Mouse (Mus musculus) neural tube, embryonic 13.5 days (tissue): Measurements from ENCODE around the gene Plxna2. TPM values are rescaled to one million over a fixed set of nuclear protein-coding genes. Genes with fewer than 3 reads are reported as not detected.

Experiments used
- ATAC-seq: fragments of 200-750 bp; cut with Nextera tagmentation; 2 replicates; pipeline ENCODE4 v1.8.0; 2017; ENCODE audit warnings: low read depth, mild to moderate bottlenecking, moderate TSS enrichment, moderate library complexity
- H3K27ac ChIP-seq: fragments of 300-500 bp; sonication (generic); replicated peaks from 2 replicates; pipeline ENCODE4 v1.5.1; 2015; ENCODE audit warnings: moderate library complexity, mild to moderate bottlenecking, inconsistent platforms
- H3K27me3 ChIP-seq: fragments of 300-500 bp; sonication (generic); 2 replicates; pipeline ENCODE4 v1.6.1; 2015; ENCODE audit warnings: mild to moderate bottlenecking, inconsistent platforms
- H3K36me3 ChIP-seq: fragments of 300-500 bp; sonication (generic); 2 replicates; pipeline ENCODE4 v1.6.1; 2015; ENCODE audit warnings: mild to moderate bottlenecking, inconsistent platforms
- H3K4me1 ChIP-seq: fragments of 300-500 bp; sonication (generic); replicated peaks from 2 replicates; pipeline ENCODE4 v1.6.1; 2015; ENCODE audit warnings: inconsistent platforms
- H3K4me2 ChIP-seq: fragments of 300-500 bp; sonication (generic); 2 replicates; pipeline ENCODE4 v1.6.1; 2015; ENCODE audit warnings: inconsistent platforms, mild to moderate bottlenecking, moderate library complexity
- H3K4me3 ChIP-seq: fragments of 300-500 bp; sonication (generic); 2 replicates; pipeline ENCODE4 v1.5.1; 2015; ENCODE audit warnings: mild to moderate bottlenecking, inconsistent platforms
- H3K9ac ChIP-seq: fragments of 300-500 bp; sonication (generic); 2 replicates; pipeline ENCODE4 v1.6.1; 2015; ENCODE audit warnings: moderate library complexity, mild to moderate bottlenecking, inconsistent platforms
- H3K9me3 ChIP-seq: fragments of 300-500 bp; sonication (generic); 2 replicates; pipeline ENCODE4 v1.6.1; 2016; ENCODE audit warnings: inconsistent platforms
- WGBS: fragments of 180-500 bp; shearing (Covaris S2); methylation state at CpG from one replicate; pipeline ENCODE4 v1.1.7; 2015; 5-methylcytosine and 5-hydroxymethylcytosine counted together
- microRNA-seq: library from miRNA; unstranded; fragments of <30 nt; microRNA quantifications from one replicate; pipeline ENCODE4, GENCODE M21; 2016
- polyA plus RNA-seq: library from polyadenylated mRNA; unstranded; fragments of >200 nt; fragmentation: Nextera tagmentation; extraction: Ambion mirVana; gene quantifications from 2 replicates; pipeline ENCODE4 v1.2.1, GENCODE M21; 2015

Gene Plxna2
- polyA plus RNA-seq, 1 experiment from 2014 or later: 42.6 TPM

DNA sequence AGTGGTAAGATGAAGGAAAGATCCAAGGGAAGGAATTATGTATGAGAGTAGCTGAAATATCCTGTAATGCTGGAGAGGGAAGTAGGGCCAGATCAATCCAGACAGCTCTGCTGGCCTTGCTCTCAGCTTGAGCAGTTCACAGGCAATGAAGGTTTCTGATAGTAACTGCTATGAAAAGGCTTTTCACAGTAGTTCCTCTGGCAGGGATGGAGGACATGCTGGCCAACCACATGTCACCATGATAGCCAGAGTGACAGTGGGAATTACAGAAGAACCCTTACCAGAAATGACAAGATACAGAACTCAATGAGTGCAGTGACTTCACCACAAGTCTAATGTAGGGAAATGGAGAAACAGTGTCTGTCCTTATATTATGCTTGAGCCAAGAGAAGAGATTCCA, 210.3 kb downstream of the Plxna2 start:
- Histone ChIP-seq H3K27me3 (no peaks in the 10 kb centered on the region), H3K4me1 (peaks cover 6% of the 10 kb centered on the region; the same call in 1 of the 2 replicates), H3K4me2 (no peak overlapping the region), H3K9ac (no peak overlapping the region), H3K36me3 (no peaks in the 10 kb centered on the region), H3K4me3 (no peak overlapping the region), H3K27ac (no peak overlapping the region), H3K9me3 (no peaks in the 10 kb centered on the region)
- no peak for ATAC-seq

- ATAC-seq: no peak
- H3K4me3 ChIP-seq: no peak overlapping the region
- H3K4me1 ChIP-seq: no peaks in the 10 kb centered on the region
- no peak overlapping the region for H3K27ac ChIP-seq
- H3K9me3 ChIP-seq: no peaks in the 10 kb centered on the region
- H3K4me2 ChIP-seq: no peak overlapping the region
- H3K36me3 ChIP-seq: no peaks in the 10 kb centered on the region
- H3K27me3 ChIP-seq: no peaks in the 10 kb centered on the region
- no peak overlapping the region for H3K9ac ChIP-seq
These were observed 217.2 kb downstream of the Plxna2 start for GRCm38 (mm10) chr1:194835238-194835637.

DNA sequence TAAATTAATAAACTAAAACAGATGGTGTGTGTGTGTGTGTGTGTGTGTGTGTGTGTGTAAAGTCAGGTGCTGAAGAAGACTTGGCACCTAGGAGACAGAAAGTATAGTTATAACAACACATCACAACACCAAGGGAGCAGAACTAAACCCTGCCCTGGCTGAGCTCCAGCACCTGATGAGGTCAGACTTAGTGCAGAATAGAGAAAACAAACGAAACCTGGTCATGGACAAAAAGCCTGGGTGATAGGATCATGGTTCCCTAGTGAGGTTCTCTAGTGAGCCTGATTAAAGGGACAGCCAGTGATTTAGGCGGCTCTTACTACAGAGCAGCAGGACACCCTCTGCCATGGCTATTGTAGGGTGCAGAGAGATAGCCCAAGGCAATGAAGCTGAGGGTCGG, 218.2 kb downstream of the Plxna2 start:
- WGBS: 67% methylated on average over 3 of the region's 3 CpGs
- no peaks in the 10 kb centered on the region for H3K36me3 ChIP-seq
- ATAC-seq: no peak
- no peak overlapping the region for H3K4me2 ChIP-seq
- no peaks in the 10 kb centered on the region for H3K4me1 ChIP-seq
- H3K4me3 ChIP-seq: no peak overlapping the region
- no peaks in the 10 kb centered on the region for H3K9me3 ChIP-seq
- H3K9ac ChIP-seq: no peak overlapping the region
- H3K27ac ChIP-seq: no peak overlapping the region
- H3K27me3 ChIP-seq: no peaks in the 10 kb centered on the region

DNA sequence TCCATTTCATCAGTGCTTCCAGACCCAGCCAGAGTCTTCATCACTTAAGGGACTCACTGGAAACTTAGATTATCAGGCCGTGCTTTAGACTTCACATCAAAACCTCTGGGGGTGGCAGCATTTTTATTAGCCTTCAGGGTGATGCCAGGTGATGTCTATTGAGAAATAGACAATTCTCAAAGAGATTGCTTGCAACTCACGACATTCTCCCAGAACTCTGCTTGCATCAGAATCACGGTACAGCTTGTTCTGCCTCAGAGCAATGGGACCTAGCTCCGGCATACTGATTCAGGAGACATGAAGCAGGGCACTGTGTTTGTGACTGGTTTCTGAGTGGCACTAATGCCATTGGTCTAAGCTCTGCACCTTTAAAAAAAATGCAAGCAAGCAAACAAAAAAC, 218.7 kb downstream of the Plxna2 start:
- Histone ChIP-seq H3K4me1 (no peaks in the 10 kb centered on the region), H3K9me3 (no peaks in the 10 kb centered on the region), H3K4me2 (no peak overlapping the region), H3K36me3 (no peaks in the 10 kb centered on the region), H3K27me3 (no peaks in the 10 kb centered on the region), H3K4me3 (no peak overlapping the region), H3K27ac (no peak overlapping the region), H3K9ac (no peak overlapping the region)
- no peak for ATAC-seq
- 91% methylated on average over 4 of the region's 4 CpGs for WGBS

- Histone ChIP-seq H3K27me3 (no peaks in the 10 kb centered on the region), H3K4me2 (no peak overlapping the region)
- no peak; the same call in 1 of the 2 replicates for ATAC-seq
These were observed 221.4 kb downstream of the Plxna2 start for GRCm38 (mm10) chr1:194839230-194839910.

GRCm38 (mm10) chr1:194843020-194843419, 225.0 kb downstream of the Plxna2 start:
- Histone ChIP-seq H3K9ac (no peak overlapping the region), H3K27ac (no peak overlapping the region), H3K4me3 (no peak overlapping the region), H3K4me1 (no peaks in the 10 kb centered on the region), H3K36me3 (no peaks in the 10 kb centered on the region), H3K27me3 (no peaks in the 10 kb centered on the region), H3K9me3 (no peaks in the 10 kb centered on the region), H3K4me2 (no peak overlapping the region)
- no peak for ATAC-seq
- WGBS: 89% methylated on average over 2 of the region's 2 CpGs

More at GRCm38 (mm10) chr1:194839230-194839910, 221.4 kb downstream of the Plxna2 start:
- Histone ChIP-seq H3K36me3 (no peaks in the 10 kb centered on the region), H3K27ac (no peak overlapping the region), H3K4me3 (no peak overlapping the region), H3K9me3 (no peaks in the 10 kb centered on the region), H3K9ac (no peak overlapping the region), H3K4me1 (no peaks in the 10 kb centered on the region)
- 29% methylated on average over 1 of the region's 1 CpGs for WGBS

DNA sequence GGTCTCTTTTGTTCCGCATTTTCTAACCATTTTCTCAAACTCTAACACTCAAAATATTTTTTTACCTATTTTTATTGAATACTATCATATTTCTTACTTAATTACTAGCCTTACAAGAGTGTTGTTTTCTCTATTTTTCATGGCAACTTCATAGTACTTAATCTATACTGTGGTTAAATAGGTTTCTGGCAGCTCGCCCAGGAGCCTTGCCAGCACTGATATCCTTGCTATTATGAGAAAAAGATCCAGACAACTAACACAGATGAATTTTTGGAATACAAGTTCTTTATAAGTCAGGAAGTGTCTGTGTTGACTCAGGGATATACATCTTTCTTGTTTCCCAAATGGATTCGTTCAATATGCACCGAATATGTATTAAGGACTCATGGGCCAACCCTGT, 229.0 kb downstream of the Plxna2 start:
- Histone ChIP-seq H3K4me3 (no peak overlapping the region), H3K36me3 (no peaks in the 10 kb centered on the region), H3K9me3 (no peaks in the 10 kb centered on the region), H3K9ac (no peak overlapping the region), H3K4me1 (0 out of 2 replicates have a peak, but pooled peaks cover 6% of the 10 kb centered on the region), H3K27ac (no peak overlapping the region), H3K27me3 (no peaks in the 10 kb centered on the region), H3K4me2 (no peak overlapping the region)
- 90% methylated on average over 4 of the region's 4 CpGs for WGBS
- no peak for ATAC-seq

GRCm38 (mm10) chr1:194851242-194852064, 233.4 kb downstream of the Plxna2 start:
- H3K27me3 ChIP-seq: no peaks in the 10 kb centered on the region
- H3K4me2 ChIP-seq: no peak overlapping the region
- WGBS: 81% methylated on average over 4 of the region's 4 CpGs
- no peak overlapping the region for H3K9ac ChIP-seq
- no peak; the same call in 1 of the 2 replicates for ATAC-seq
- H3K27ac ChIP-seq: no peak overlapping the region
- H3K4me1 ChIP-seq: 0 out of 2 replicates have a peak, but pooled peaks cover 6% of the 10 kb centered on the region
- no peak overlapping the region for H3K4me3 ChIP-seq
- H3K36me3 ChIP-seq: no peaks in the 10 kb centered on the region
- no peaks in the 10 kb centered on the region for H3K9me3 ChIP-seq

DNA sequence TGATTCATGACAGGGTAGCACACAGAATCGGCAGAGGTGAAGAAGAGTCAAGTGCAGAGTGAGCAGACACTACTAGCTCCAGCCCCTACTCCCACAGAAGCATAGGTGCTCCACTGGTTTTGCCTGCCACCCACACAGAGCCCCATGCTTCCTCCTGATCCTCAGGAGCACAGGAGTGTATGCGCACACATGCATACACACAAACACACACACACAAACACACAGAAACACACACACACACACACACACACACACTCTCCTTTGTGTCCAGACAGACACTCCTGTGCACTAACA, 234.0 kb downstream of the Plxna2 start:
- Histone ChIP-seq H3K4me1 (0 out of 2 replicates have a peak, but pooled peaks cover 6% of the 10 kb centered on the region), H3K27me3 (no peaks in the 10 kb centered on the region), H3K4me3 (no peak overlapping the region), H3K9ac (no peak overlapping the region), H3K4me2 (no peak overlapping the region), H3K36me3 (no peaks in the 10 kb centered on the region), H3K27ac (no peak overlapping the region), H3K9me3 (no peaks in the 10 kb centered on the region)
- no peak; the same call in 1 of the 2 replicates for ATAC-seq
- WGBS: 74% methylated on average over 2 of the region's 2 CpGs

Small RNA genes lying within 50 kb of the gene (microRNA-seq; reads per million reads assigned to microRNA genes)
- gene Mir3962: 3.9 reads per million, percentile 15 among the genes with 10 or more reads in this experiment
